Mouse (Mus musculus) liver, embryonic 13.5 days (tissue): ENCODE data around the gene Slc4a5. TPM values are rescaled to one million over a fixed set of nuclear protein-coding genes. Genes with fewer than 3 reads are reported as not detected.

Experiments used
- ATAC-seq: fragments of 200-750 bp; cut with Nextera tagmentation; 2 replicates; pipeline ENCODE4 v1.8.0; 2017; ENCODE audit warnings: low read depth, mild to moderate bottlenecking, moderate number of reproducible peaks, moderate library complexity
- DNase-seq: peaks from one replicate; pipeline ENCODE4 v3.0.0; 2022
- H3K27ac ChIP-seq: fragments of 300-500 bp; sonication (generic); 2 replicates; pipeline ENCODE4 v1.5.1; 2015; ENCODE audit warnings: moderate library complexity, mild to moderate bottlenecking, inconsistent platforms
- H3K27me3 ChIP-seq: fragments of 300-500 bp; sonication (generic); 2 replicates; pipeline ENCODE4 v1.6.1; 2015; ENCODE audit warnings: mild to moderate bottlenecking, inconsistent platforms
- H3K36me3 ChIP-seq: fragments of 300-500 bp; sonication (generic); 2 replicates; pipeline ENCODE4 v1.6.1; 2015; ENCODE audit warnings: mild to moderate bottlenecking, inconsistent platforms
- H3K4me1 ChIP-seq: fragments of 300-500 bp; sonication (generic); replicated peaks from 2 replicates; pipeline ENCODE4 v1.6.1; 2015; ENCODE audit warnings: inconsistent platforms
- H3K4me2 ChIP-seq: fragments of 300-500 bp; sonication (generic); 2 replicates; pipeline ENCODE4 v1.6.1; 2015; ENCODE audit warnings: inconsistent platforms, mild to moderate bottlenecking, moderate library complexity
- H3K4me3 ChIP-seq: fragments of 300-500 bp; sonication (generic); replicated peaks from 2 replicates; pipeline ENCODE4 v1.5.1; 2015; ENCODE audit warnings: mild to moderate bottlenecking, inconsistent platforms
- H3K9ac ChIP-seq: fragments of 300-500 bp; sonication (generic); 2 replicates; pipeline ENCODE4 v1.6.1; 2015; ENCODE audit warnings: mild to moderate bottlenecking, inconsistent platforms
- H3K9me3 ChIP-seq: fragments of 300-500 bp; sonication (generic); replicated peaks from 2 replicates; pipeline ENCODE4 v1.6.1; 2016; ENCODE audit warnings: inconsistent platforms
- WGBS: fragments of 180-500 bp; shearing (Covaris S2); methylation state at CpG from one replicate; pipeline ENCODE4 v1.1.7; 2015; ENCODE audit not compliant: insufficient replicate concordance; 5-methylcytosine and 5-hydroxymethylcytosine counted together
- polyA plus RNA-seq: library from polyadenylated mRNA; unstranded; fragments of >200 nt; fragmentation: Nextera tagmentation; extraction: Ambion mirVana; gene quantifications from 2 replicates; pipeline ENCODE4 v1.2.1, GENCODE M21; 2015

Gene Slc4a5
- polyA plus RNA-seq, 1 experiment from 2014 or later, result 0.89 TPM

DNA sequence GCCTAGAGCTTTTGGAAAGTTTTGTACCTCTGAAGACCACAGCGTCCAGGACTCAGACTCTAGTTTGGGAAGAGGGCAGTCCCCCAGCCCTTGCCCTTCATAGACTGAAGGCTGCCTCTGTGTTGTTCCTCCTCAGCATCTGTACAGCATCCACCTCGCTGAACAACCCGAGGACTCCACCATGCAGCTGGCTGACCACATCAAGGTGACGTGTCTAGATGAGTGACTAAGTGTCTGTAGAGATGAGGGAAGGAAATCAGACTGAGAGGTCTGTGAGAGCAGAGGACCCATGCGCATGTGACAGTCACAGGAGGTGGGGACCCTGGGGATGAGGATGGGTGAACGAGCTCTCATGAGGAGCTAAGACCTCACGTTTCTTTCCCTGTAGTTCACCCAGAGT is 26.1 kb upstream of the Slc4a5 start:
- Histone ChIP-seq H3K4me2 (no peak overlapping the region), H3K4me3 (no peak overlapping the region), H3K27ac (no peak overlapping the region), H3K4me1 (peaks cover 1% of the 10 kb centered on the region), H3K27me3 (no peaks in the 10 kb centered on the region), H3K9me3 (no peaks in the 10 kb centered on the region), H3K36me3 (peaks cover 99% of the 10 kb centered on the region), H3K9ac (no peak overlapping the region)
- WGBS, result 87% methylated on average over 7 of the region's 7 CpGs
- DNase-seq, result no peak
- no peak for ATAC-seq

GRCm38 (mm10) chr6:83197345-83198004 is 22.2 kb upstream of the Slc4a5 start:
- 70% methylated on average over 15 of the region's 15 CpGs for WGBS
- DNase-seq (no peak), ATAC-seq (no peak)
- Histone ChIP-seq H3K4me3 (no peak overlapping the region), H3K9me3 (no peaks in the 10 kb centered on the region), H3K9ac (no peak overlapping the region), H3K4me1 (no peaks in the 10 kb centered on the region), H3K4me2 (no peak overlapping the region), H3K27me3 (no peaks in the 10 kb centered on the region), H3K27ac (no peak overlapping the region), H3K36me3 (peaks cover 72% of the 10 kb centered on the region)

DNA sequence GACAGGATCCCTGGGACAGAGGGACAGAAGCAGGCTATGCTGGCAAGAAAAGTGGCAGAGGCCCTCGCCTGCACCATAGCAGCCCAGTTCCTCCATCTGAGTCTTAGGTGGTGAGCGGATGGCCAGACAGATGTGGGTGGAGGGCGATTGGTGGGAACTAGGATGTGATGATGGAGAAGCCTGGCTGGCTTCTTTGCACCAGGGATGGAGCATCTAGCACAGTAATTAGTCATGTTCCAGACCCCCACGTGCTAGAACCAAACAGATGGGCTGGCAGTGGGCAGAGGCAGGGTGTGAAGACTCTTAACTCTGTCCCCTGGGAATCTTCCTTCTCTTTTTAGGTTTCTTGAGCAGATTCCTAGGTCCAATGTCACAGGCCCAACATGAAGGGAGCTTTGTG is 16.3 kb upstream of the Slc4a5 start:
- whole genome bisulfite sequencing, result 66% methylated on average over 4 of the region's 4 CpGs
- no peaks in the 10 kb centered on the region for H3K4me1 ChIP-seq
- H3K4me3 ChIP-seq, result no peak overlapping the region
- DNase-seq (no peak), ATAC-seq (no peak)
- no peaks in the 10 kb centered on the region for H3K9me3 ChIP-seq
- H3K27me3 ChIP-seq, result no peaks in the 10 kb centered on the region
- no peak overlapping the region for H3K9ac ChIP-seq
- H3K4me2 ChIP-seq, result no peak overlapping the region
- H3K36me3 ChIP-seq, result peaks cover 14% of the 10 kb centered on the region
- H3K27ac ChIP-seq, result no peak overlapping the region

- Histone ChIP-seq H3K4me2 (no peak overlapping the region), H3K4me3 (no peak overlapping the region), H3K27ac (no peak overlapping the region), H3K36me3 (no peaks in the 10 kb centered on the region), H3K9ac (no peak overlapping the region), H3K4me1 (no peaks in the 10 kb centered on the region), H3K9me3 (no peaks in the 10 kb centered on the region), H3K27me3 (no peaks in the 10 kb centered on the region)
- 76% methylated on average over 3 of the region's 3 CpGs for WGBS
- DNase-seq, result no peak
- ATAC-seq, result no peak
Observed at GRCm38 (mm10) chr6:83205851-83206250, 13.8 kb upstream of the Slc4a5 start.

DNA sequence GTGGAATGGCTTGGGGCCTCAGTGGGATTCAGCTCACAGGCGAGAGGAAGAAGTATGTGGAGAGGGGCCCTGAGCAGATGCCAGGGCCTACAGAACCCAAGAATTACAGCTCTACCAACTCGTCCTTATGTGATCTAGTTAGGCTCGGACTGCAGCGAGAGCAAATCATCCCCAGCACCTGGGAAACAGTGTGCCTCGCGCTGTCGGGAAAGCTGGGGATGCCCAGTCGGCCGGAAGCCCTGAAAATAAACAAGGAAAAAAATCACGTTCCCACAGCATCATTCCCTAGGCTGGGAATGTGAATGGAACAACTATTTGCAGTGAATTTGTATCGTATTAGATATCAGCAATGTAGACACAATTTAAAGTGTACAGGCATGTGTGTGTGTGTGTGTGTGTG is 13.3 kb upstream of the Slc4a5 start:
- 68% methylated on average over 11 of the region's 11 CpGs for WGBS
- H3K27me3 ChIP-seq, result no peaks in the 10 kb centered on the region
- no peaks in the 10 kb centered on the region for H3K9me3 ChIP-seq
- no peak for ATAC-seq
- no peak overlapping the region for H3K27ac ChIP-seq
- no peak for DNase-seq
- H3K4me3 ChIP-seq, result no peak overlapping the region
- H3K4me2 ChIP-seq, result no peak overlapping the region
- no peaks in the 10 kb centered on the region for H3K4me1 ChIP-seq
- H3K9ac ChIP-seq, result no peak overlapping the region
- no peaks in the 10 kb centered on the region for H3K36me3 ChIP-seq

GRCm38 (mm10) chr6:83207361-83208049 is 12.1 kb upstream of the Slc4a5 start:
- H3K27ac ChIP-seq, result no peak overlapping the region

GRCm38 (mm10) chr6:83208050-83208400 is 11.6 kb upstream of the Slc4a5 start:
- Histone ChIP-seq H3K36me3 (no peaks in the 10 kb centered on the region), H3K27ac (no peak overlapping the region), H3K9ac (no peak overlapping the region), H3K27me3 (no peaks in the 10 kb centered on the region), H3K4me2 (no peak overlapping the region), H3K4me3 (no peak overlapping the region), H3K4me1 (no peaks in the 10 kb centered on the region), H3K9me3 (no peaks in the 10 kb centered on the region)
- no peak for DNase-seq
- no peak for ATAC-seq
- WGBS, result 71% methylated on average over 2 of the region's 2 CpGs

More at GRCm38 (mm10) chr6:83207361-83208049, 12.1 kb upstream of the Slc4a5 start:
- no peak for DNase-seq
- no peaks in the 10 kb centered on the region for H3K27me3 ChIP-seq
- WGBS, result 49% methylated on average over 9 of the region's 9 CpGs
- no peak overlapping the region for H3K4me3 ChIP-seq
- no peak for ATAC-seq
- no peak overlapping the region for H3K4me2 ChIP-seq
- no peaks in the 10 kb centered on the region for H3K9me3 ChIP-seq
- H3K36me3 ChIP-seq, result no peaks in the 10 kb centered on the region
- no peaks in the 10 kb centered on the region for H3K4me1 ChIP-seq
- no peak overlapping the region for H3K9ac ChIP-seq

GRCm38 (mm10) chr6:83210495-83210894 is 9.1 kb upstream of the Slc4a5 start:
- H3K4me3 ChIP-seq, result no peak overlapping the region
- H3K36me3 ChIP-seq, result no peaks in the 10 kb centered on the region
- ATAC-seq (no peak), DNase-seq (no peak)
- no peak overlapping the region for H3K4me2 ChIP-seq
- H3K4me1 ChIP-seq, result no peaks in the 10 kb centered on the region
- H3K27me3 ChIP-seq, result no peaks in the 10 kb centered on the region
- no peaks in the 10 kb centered on the region for H3K9me3 ChIP-seq
- WGBS, result 74% methylated on average over 2 of the region's 2 CpGs
- H3K9ac ChIP-seq, result no peak overlapping the region
- no peak overlapping the region for H3K27ac ChIP-seq

- H3K4me3 ChIP-seq, result no peak overlapping the region
- no peaks in the 10 kb centered on the region for H3K36me3 ChIP-seq
- ATAC-seq (no peak), DNase-seq (no peak)
- H3K27me3 ChIP-seq, result no peaks in the 10 kb centered on the region
- H3K4me2 ChIP-seq, result no peak overlapping the region
- H3K4me1 ChIP-seq, result no peaks in the 10 kb centered on the region
- H3K27ac ChIP-seq, result no peak overlapping the region
- no peaks in the 10 kb centered on the region for H3K9me3 ChIP-seq
- WGBS, result 34% methylated on average over 5 of the region's 5 CpGs
- H3K9ac ChIP-seq, result no peak overlapping the region
Observed at GRCm38 (mm10) chr6:83211526-83211925, 8.1 kb upstream of the Slc4a5 start.

GRCm38 (mm10) chr6:83215002-83215666 is 4.5 kb upstream of the Slc4a5 start:
- no peaks in the 10 kb centered on the region for H3K4me1 ChIP-seq
- H3K9ac ChIP-seq, result no peak overlapping the region
- H3K9me3 ChIP-seq, result no peaks in the 10 kb centered on the region
- no peaks in the 10 kb centered on the region for H3K36me3 ChIP-seq
- no peak overlapping the region for H3K4me3 ChIP-seq
- 19% methylated on average over 7 of the region's 7 CpGs for WGBS
- no peak overlapping the region for H3K27ac ChIP-seq
- no peak overlapping the region for H3K4me2 ChIP-seq
- DNase-seq (peak; percentile 34), ATAC-seq (no peak)
- no peaks in the 10 kb centered on the region for H3K27me3 ChIP-seq

DNA sequence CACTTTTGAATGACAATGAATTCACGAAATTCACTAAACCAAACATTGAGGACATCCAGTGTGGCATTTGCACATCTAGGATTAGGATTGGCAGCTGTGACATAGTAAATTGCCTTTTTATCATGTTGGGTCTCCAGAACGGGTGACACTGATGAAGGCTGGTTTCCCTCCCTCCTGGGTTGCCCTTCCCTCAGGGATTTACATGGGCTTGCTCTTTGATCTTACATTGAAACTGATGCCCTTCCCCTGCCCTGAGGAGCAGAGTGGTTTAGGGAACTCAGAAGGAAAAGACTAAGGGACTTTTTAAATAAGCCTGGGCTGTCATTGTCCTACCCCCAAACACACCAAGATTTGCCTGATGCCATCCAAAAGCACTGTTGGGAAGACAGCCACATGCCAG is 11.9 kb downstream of the Slc4a5 start:
- DNase-seq (no peak), ATAC-seq (no peak)
- Histone ChIP-seq H3K4me1 (peaks cover 11% of the 10 kb centered on the region; the same call in 1 of the 2 replicates), H3K27ac (no peak overlapping the region), H3K27me3 (peaks cover 36% of the 10 kb centered on the region), H3K4me3 (no peak overlapping the region), H3K4me2 (no peak overlapping the region), H3K36me3 (no peaks in the 10 kb centered on the region), H3K9me3 (no peaks in the 10 kb centered on the region), H3K9ac (no peak overlapping the region)
- WGBS, result 38% methylated on average over 2 of the region's 2 CpGs
